Mouse (Mus musculus) layer of hippocampus, adult 18-20 months (tissue): ENCODE measurements around the gene Ddx5. TPM values are rescaled to one million over a fixed set of nuclear protein-coding genes. Genes with fewer than 3 reads are reported as not detected.
"Not testable (repeated sequence)": the region's sequence is repeated elsewhere in the genome, so short reads cannot be mapped to it uniquely, and the experiment has no call there.

Source experiments
- DNase-seq, 2 experiments: peaks; one replicate each; pipeline ENCODE4 v3.0.0; 2022; ENCODE audit warnings: low spot score in 2 of 2
- total RNA-seq, 2 experiments: library from RNA; stranded (reverse); gene quantifications; 2 replicates each; pipeline ENCODE4 v1.2.3; 2021

The Ddx5 gene
- total RNA-seq, 2 experiments from 2014 or later: 768 to 775 TPM

- DNase-seq: no peak
Observed at GRCm38 (mm10) chr11:106793846-106794245, 4.9 kb upstream of the Ddx5 start.

- no peak for DNase-seq
Observed at GRCm38 (mm10) chr11:106789649-106790048, 664 bp upstream of the Ddx5 start.

- peak; percentile 96 to 99 for DNase-seq
Observed at GRCm38 (mm10) chr11:106788026-106788774, 785 bp downstream of the Ddx5 start.

- DNase-seq: peak; percentile 86 to 94
Observed at GRCm38 (mm10) chr11:106787131-106788025, 1.6 kb downstream of the Ddx5 start.

GRCm38 (mm10) chr11:106785043-106785442 is 3.9 kb downstream of the Ddx5 start:
- DNase-seq: no peak

- DNase-seq: no peak
Observed at GRCm38 (mm10) chr11:106784476-106784875, 4.5 kb downstream of the Ddx5 start.

GRCm38 (mm10) chr11:106782841-106783764 is 5.9 kb downstream of the Ddx5 start:
- DNase-seq: no peak

- not testable (repeated sequence) for DNase-seq
Observed at GRCm38 (mm10) chr11:106782271-106782670, 6.7 kb downstream of the Ddx5 start.

- DNase-seq: no peak
Observed at GRCm38 (mm10) chr11:106780590-106781220, 8.3 kb downstream of the Ddx5 start.

- DNase-seq: no peak
Observed at GRCm38 (mm10) chr11:106780089-106780425, 8.9 kb downstream of the Ddx5 start.

- DNase-seq: peak; percentile 89 to 95
Observed at GRCm38 (mm10) chr11:106779388-106780088, 9.4 kb downstream of the Ddx5 start, which contains the start of gene Polg2. Gene Polg2, minus strand, starts transcription at chr11:106779537.

GRCm38 (mm10) chr11:106778589-106779387 is 10.2 kb downstream of the Ddx5 start:
- DNase-seq: no peak

- no peak for DNase-seq
Observed at GRCm38 (mm10) chr11:106778132-106778531, 10.9 kb downstream of the Ddx5 start.

GRCm38 (mm10) chr11:106777395-106777794 is 11.6 kb downstream of the Ddx5 start:
- no peak for DNase-seq

- no peak for DNase-seq
Observed at GRCm38 (mm10) chr11:106776960-106777359, 12.0 kb downstream of the Ddx5 start.

- no peak for DNase-seq
Observed at GRCm38 (mm10) chr11:106773061-106773460, 15.9 kb downstream of the Ddx5 start.

- no peak for DNase-seq
Observed at GRCm38 (mm10) chr11:106770195-106770974, 18.6 kb downstream of the Ddx5 start.

GRCm38 (mm10) chr11:106767516-106767915 is 21.5 kb downstream of the Ddx5 start:
- no peak for DNase-seq
